Mouse (Mus musculus): ENCODE measurements around the gene Lmf1.

The Lmf1 gene

GRCm38 (mm10) chr17:25567745-25568144 lies 11.1 kb upstream of the Lmf1 start:
- DNase-seq (ENCODE audit: extremely low spot score, low read depth, low spot score) = no peak

- no peak for DNase-seq (ENCODE audit: extremely low spot score, low read depth, low spot score)
These were observed 10.7 kb upstream of the Lmf1 start for GRCm38 (mm10) chr17:25568206-25568605.

GRCm38 (mm10) chr17:25568880-25569279 lies 10.0 kb upstream of the Lmf1 start:
- no peak for DNase-seq (ENCODE audit: extremely low spot score, low read depth, low spot score)

GRCm38 (mm10) chr17:25569833-25570647 lies 8.8 kb upstream of the Lmf1 start:
- DNase-seq (ENCODE audit: extremely low spot score, low read depth, low spot score) = no peak

GRCm38 (mm10) chr17:25570648-25571452 lies 8.0 kb upstream of the Lmf1 start, which contains the start of gene Sox8:
Gene Sox8, minus strand, starts transcription at chr17:25570686.
- DNase-seq (ENCODE audit: extremely low spot score, low read depth, low spot score) = no peak

- DNase-seq (ENCODE audit: extremely low spot score, low read depth, low spot score) = no peak
These were observed 7.4 kb upstream of the Lmf1 start for GRCm38 (mm10) chr17:25571453-25571820.

GRCm38 (mm10) chr17:25575208-25575971 lies 3.5 kb upstream of the Lmf1 start:
- DNase-seq (ENCODE audit: extremely low spot score, low read depth, low spot score) = no peak

- no peak for DNase-seq (ENCODE audit: extremely low spot score, low read depth, low spot score)
These were observed 2.9 kb upstream of the Lmf1 start for GRCm38 (mm10) chr17:25576034-25576433.

GRCm38 (mm10) chr17:25577263-25577662 lies 1.6 kb upstream of the Lmf1 start:
- DNase-seq (ENCODE audit: extremely low spot score, low read depth, low spot score) = no peak

GRCm38 (mm10) chr17:25577702-25578101 lies 1.2 kb upstream of the Lmf1 start:
- no peak for DNase-seq (ENCODE audit: extremely low spot score, low read depth, low spot score)

- DNase-seq (ENCODE audit: extremely low spot score, low read depth, low spot score) = no peak
These were observed 605 bp downstream of the Lmf1 start for GRCm38 (mm10) chr17:25579332-25580047.

GRCm38 (mm10) chr17:25582076-25582475 lies 3.2 kb downstream of the Lmf1 start:
- no peak for DNase-seq (ENCODE audit: extremely low spot score, low read depth, low spot score)

- no peak for DNase-seq (ENCODE audit: extremely low spot score, low read depth, low spot score)
These were observed 4.2 kb downstream of the Lmf1 start for GRCm38 (mm10) chr17:25583099-25583498.

GRCm38 (mm10) chr17:25583858-25584257 lies 5.0 kb downstream of the Lmf1 start:
- DNase-seq (ENCODE audit: extremely low spot score, low read depth, low spot score) = no peak

- DNase-seq (ENCODE audit: extremely low spot score, low read depth, low spot score) = no peak
These were observed 5.8 kb downstream of the Lmf1 start for GRCm38 (mm10) chr17:25584646-25585045.

- no peak for DNase-seq (ENCODE audit: extremely low spot score, low read depth, low spot score)
These were observed 11.2 kb downstream of the Lmf1 start for GRCm38 (mm10) chr17:25590068-25590467.

GRCm38 (mm10) chr17:25590985-25591384 lies 12.1 kb downstream of the Lmf1 start:
- DNase-seq (ENCODE audit: extremely low spot score, low read depth, low spot score) = no peak

GRCm38 (mm10) chr17:25592336-25592735 lies 13.5 kb downstream of the Lmf1 start:
- DNase-seq (ENCODE audit: extremely low spot score, low read depth, low spot score) = no peak

- DNase-seq (ENCODE audit: extremely low spot score, low read depth, low spot score) = peak; percentile 77
These were observed 14.8 kb downstream of the Lmf1 start for GRCm38 (mm10) chr17:25593411-25594261.

GRCm38 (mm10) chr17:25595495-25595894 lies 16.6 kb downstream of the Lmf1 start:
- no peak for DNase-seq (ENCODE audit: extremely low spot score, low read depth, low spot score)

Data from hindlimb bud, embryonic 11.5 days (tissue).